Mouse (Mus musculus) stomach, postnatal 0 days (tissue): ENCODE measurements at regions not wholly inside any gene's neighbourhood (a gene's known extent, or its start where the extent isn't known, plus 50 kb on each side); places are given as distances from the start of the nearest gene placed in this dataset.

ENCODE experiments used
- CTCF ChIP-seq: IDR thresholded peaks from 2 replicates; pipeline ENCODE4 v1.5.1; 2016; ENCODE audit warnings: antibody characterized with exemption, low read depth, mild to moderate bottlenecking, moderate library complexity
- EP300 ChIP-seq: optimal IDR thresholded peaks from 2 replicates; pipeline ENCODE3; 2016; ENCODE audit warnings: antibody characterized with exemption

DNA sequence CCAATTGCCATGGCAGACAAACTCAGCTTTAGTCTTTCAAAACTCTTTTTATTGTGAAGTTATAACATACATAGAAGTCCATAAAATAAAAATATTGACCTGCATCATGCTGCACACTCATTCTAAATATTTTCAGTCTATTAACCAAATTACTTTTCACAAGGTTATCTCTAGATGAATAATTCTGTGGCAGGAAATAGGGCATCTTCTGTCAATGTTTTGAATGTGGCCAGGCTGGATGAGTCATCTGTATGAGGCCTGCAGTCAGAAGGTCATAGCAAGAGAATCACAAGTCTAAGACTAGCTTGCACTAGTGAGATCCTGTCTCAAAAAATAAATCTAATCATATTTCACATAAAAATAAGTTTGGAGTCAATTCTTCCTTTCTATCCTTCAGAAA is 108.4 kb upstream of the Ell2 start:
- TF ChIP-seq CTCF (no peak), EP300 (no peak)
